Mouse (Mus musculus): ENCODE measurements around the gene Tspan33. TPM values are rescaled to one million over a fixed set of nuclear protein-coding genes. Genes with fewer than 3 reads are reported as not detected.

The Tspan33 gene
- polyA plus RNA-seq, 1 experiment from 2014 or later, result 19.0 TPM

DNA sequence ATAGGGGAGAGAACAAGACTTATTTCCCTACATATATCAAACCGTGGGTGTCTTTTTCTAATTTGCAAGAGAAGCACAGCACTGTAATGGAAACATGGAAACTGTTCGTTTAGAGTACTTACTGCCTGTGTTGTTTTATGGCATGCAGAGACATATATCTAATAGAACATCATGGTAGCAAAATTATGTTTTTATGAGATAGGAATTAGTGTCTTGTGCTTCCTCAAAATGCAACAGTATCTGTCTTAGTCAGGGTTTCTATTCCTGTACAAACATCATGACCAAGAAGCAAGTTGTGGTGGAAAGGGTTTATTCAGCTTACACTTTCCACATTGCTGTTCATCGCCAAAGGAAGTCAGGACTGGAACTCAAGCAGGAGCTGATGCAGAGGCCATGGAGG lies 8.1 kb downstream of the Tspan33 start:
- Histone ChIP-seq H3K4me1 (no peaks in the 10 kb centered on the region), H3K9me3 (replicated peaks) (no peaks in the 10 kb centered on the region), H3K27me3 (no peaks in the 10 kb centered on the region), H3K4me2 (no peak overlapping the region), H3K36me3 (no peaks in the 10 kb centered on the region), H3K27ac (no peak overlapping the region), H3K9ac (no peak overlapping the region), H3K4me3 (replicated peaks) (no peak overlapping the region)
- no peak for ATAC-seq (replicated peaks; ENCODE audit: low FRiP score)
- WGBS, result 85% methylated on average over 3 of the region's 3 CpGs

DNA sequence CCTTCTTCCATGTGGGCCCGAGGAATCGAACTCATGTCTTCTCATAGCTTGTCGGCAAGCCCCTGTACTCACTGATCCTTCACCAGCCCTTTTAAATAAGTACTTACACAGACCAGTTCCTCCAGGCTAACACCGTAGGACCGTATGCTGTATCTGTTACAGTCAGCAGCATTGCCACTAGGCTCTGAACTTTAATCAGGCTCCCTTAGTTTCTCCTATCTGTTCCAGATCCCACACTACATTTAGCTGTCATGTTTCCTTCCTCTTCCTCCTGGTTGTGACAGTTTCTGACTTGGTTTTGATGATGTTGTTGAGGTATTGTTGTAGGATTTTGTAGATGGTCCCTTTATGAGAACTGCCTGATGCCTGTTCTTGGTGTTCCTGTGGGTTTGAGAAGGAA lies 10.1 kb downstream of the Tspan33 start:
- Histone ChIP-seq H3K9me3 (replicated peaks) (no peaks in the 10 kb centered on the region), H3K27me3 (no peaks in the 10 kb centered on the region), H3K4me2 (no peak overlapping the region), H3K27ac (no peak overlapping the region), H3K4me1 (no peaks in the 10 kb centered on the region), H3K4me3 (replicated peaks) (no peak overlapping the region), H3K36me3 (no peaks in the 10 kb centered on the region), H3K9ac (no peak overlapping the region)
- no peak for ATAC-seq (replicated peaks; ENCODE audit: low FRiP score)
- WGBS, result 81% methylated on average over 5 of the region's 5 CpGs

DNA sequence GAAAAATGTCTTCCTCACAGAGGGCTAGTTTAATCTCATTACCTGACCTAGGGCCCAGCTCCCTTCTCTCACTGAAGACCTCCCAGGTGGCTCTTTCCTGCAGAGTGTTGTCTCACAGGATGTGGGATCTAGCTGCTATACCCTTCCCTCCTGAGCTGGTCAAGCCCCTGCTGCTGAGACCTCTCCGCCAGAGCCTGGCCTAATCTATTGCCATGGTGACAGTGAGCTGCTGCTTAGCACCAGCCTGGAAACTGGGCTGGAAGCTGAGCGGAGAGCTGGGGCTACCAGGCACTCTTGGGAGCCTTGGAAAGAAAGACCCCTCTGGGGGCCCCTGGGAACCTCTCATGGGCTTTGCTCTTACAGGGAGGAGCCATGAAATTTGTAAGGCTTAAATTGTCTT lies 13.9 kb downstream of the Tspan33 start:
- Histone ChIP-seq H3K36me3 (no peaks in the 10 kb centered on the region), H3K4me2 (no peak overlapping the region), H3K27ac (no peak overlapping the region), H3K27me3 (no peaks in the 10 kb centered on the region), H3K4me3 (replicated peaks) (no peak overlapping the region), H3K9me3 (replicated peaks) (no peaks in the 10 kb centered on the region), H3K9ac (no peak overlapping the region), H3K4me1 (no peaks in the 10 kb centered on the region)
- 31% methylated on average over 2 of the region's 2 CpGs for WGBS
- no peak for ATAC-seq (replicated peaks; ENCODE audit: low FRiP score)

DNA sequence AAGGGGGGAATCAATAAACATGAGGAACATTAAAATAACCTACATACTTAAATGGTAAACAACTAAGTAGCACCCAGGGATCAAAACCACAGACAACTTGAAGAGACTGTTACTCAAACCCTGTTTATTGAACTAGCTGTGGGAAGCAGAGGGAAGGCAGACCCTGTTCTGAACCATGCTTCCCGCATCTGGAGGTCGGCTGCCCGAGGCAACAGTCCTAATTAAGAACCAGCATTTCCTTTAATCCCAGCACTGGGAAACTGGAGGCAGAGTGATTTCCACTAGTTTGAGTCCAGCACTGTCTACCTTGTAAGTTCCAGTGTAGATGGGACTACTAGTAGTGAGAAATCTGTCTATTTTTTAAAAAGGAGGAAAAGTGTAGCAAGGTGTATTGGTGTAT lies 17.3 kb downstream of the Tspan33 start:
- WGBS, result 44% methylated on average over 3 of the region's 3 CpGs
- H3K4me3 ChIP-seq (replicated peaks), result no peak overlapping the region
- no peak overlapping the region for H3K9ac ChIP-seq
- H3K4me2 ChIP-seq, result no peak overlapping the region
- H3K36me3 ChIP-seq, result no peaks in the 10 kb centered on the region
- no peaks in the 10 kb centered on the region for H3K27me3 ChIP-seq
- no peak overlapping the region for H3K27ac ChIP-seq
- no peaks in the 10 kb centered on the region for H3K4me1 ChIP-seq
- no peak for ATAC-seq (replicated peaks; ENCODE audit: low FRiP score)
- no peaks in the 10 kb centered on the region for H3K9me3 ChIP-seq (replicated peaks)

DNA sequence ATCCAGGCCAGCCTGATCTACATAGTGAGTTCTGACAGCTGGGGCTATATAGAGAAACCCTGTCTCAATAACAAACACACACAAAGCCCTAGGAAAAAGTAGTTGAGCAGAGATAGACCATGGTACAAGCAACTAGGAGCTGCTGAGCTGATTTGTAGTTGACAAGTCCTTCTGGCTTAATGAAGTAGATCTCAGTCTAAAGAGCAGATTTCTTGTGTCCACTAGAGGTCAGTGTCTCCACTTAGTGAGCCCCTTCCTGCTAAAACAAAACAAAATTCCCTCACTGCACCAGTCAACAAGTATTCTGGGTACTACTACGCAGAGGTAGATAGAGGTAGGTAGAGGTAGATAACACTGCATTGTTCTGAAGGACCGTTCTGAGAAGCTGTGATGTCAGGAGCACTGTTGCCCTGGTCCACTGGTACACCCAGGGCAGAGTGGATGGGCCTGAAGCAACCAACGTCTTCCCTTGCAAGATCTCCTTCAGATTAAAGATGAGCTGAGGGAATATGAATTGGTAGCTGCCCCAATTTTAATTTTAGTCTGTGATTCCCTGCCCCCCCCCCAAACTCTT lies 18.1 kb downstream of the Tspan33 start:
- Histone ChIP-seq H3K36me3 (no peaks in the 10 kb centered on the region), H3K4me1 (no peaks in the 10 kb centered on the region), H3K27ac (no peak overlapping the region), H3K27me3 (peaks cover 1% of the 10 kb centered on the region; the same call in 1 of the 2 replicates), H3K9ac (no peak overlapping the region), H3K9me3 (replicated peaks) (no peaks in the 10 kb centered on the region), H3K4me2 (no peak overlapping the region), H3K4me3 (replicated peaks) (no peak overlapping the region)
- 41% methylated on average over 3 of the region's 3 CpGs for WGBS
- no peak for ATAC-seq (replicated peaks; ENCODE audit: low FRiP score)

DNA sequence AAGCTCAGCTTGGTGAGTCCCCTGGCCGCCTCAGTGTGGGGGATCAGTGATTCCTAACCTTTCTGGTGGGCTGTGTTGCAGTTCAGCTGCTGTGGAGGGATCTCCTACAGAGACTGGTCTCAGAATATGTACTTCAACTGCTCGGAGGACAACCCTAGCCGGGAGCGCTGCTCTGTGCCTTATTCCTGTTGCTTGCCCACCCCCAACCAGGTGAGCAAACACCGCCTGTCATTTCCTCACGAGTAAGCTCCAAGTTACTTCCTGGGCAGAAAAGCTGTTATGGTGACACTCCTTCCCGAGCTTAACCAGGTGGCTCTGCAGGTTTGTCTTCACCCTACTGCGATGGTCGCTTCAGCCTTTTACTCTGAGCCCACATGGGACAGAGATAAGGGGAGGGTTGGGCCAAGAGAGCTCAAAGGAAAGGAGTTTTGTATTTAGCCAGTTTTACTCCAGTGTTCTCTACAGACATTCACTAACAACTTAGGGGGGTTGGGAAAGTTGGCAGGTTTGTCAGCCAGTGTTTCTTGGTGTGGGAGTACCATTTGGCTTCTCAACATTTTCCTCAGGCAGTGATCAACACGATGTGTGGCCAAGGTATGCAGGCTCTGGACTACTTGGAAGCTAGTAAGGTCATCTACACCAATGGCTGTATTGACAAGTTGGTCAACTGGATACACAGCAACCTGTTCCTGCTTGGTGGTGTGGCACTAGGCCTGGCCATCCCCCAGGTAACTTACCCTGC lies 22.8 kb downstream of the Tspan33 start:
- H3K27me3 ChIP-seq, result peaks cover 6% of the 10 kb centered on the region; the same call in 1 of the 2 replicates
- no peak overlapping the region for H3K4me3 ChIP-seq (replicated peaks)
- no peak for ATAC-seq (replicated peaks; ENCODE audit: low FRiP score)
- H3K36me3 ChIP-seq, result no peaks in the 10 kb centered on the region
- H3K4me2 ChIP-seq, result no peak overlapping the region
- 72% methylated on average over 10 of the region's 10 CpGs for WGBS
- no peak overlapping the region for H3K27ac ChIP-seq
- no peak overlapping the region for H3K9ac ChIP-seq
- peaks cover 23% of the 10 kb centered on the region for H3K4me1 ChIP-seq
- no peaks in the 10 kb centered on the region for H3K9me3 ChIP-seq (replicated peaks)

DNA sequence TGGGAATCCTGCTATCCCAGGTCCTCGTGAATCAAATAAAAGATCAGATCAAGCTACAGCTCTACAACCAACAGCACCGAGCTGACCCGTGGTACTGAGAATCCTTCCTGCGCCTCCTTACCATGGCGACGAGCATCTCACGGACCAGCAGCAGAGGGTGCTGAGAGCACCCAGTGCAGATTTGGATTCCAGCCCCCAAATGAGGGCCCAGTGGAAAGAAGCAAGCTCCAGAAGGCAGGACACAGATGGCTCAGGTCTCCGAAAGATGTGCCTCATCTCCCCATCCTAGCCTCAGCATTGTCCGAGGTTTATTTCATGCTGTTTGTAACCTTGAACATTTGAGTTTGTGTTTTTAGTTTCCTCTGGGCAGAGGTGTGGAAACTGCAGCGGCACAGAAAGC lies 23.5 kb downstream of the Tspan33 start:
- H3K4me3 ChIP-seq (replicated peaks), result no peak overlapping the region
- no peaks in the 10 kb centered on the region for H3K9me3 ChIP-seq (replicated peaks)
- no peaks in the 10 kb centered on the region for H3K36me3 ChIP-seq
- peaks cover 23% of the 10 kb centered on the region for H3K4me1 ChIP-seq
- peaks cover 6% of the 10 kb centered on the region; the same call in 1 of the 2 replicates for H3K27me3 ChIP-seq
- peak overlapping the region; percentile 60; the same call in 1 of the 2 replicates for H3K4me2 ChIP-seq
- 64% methylated on average over 10 of the region's 10 CpGs for WGBS
- no peak overlapping the region for H3K27ac ChIP-seq
- no peak overlapping the region for H3K9ac ChIP-seq
- no peak for ATAC-seq (replicated peaks; ENCODE audit: low FRiP score)

DNA sequence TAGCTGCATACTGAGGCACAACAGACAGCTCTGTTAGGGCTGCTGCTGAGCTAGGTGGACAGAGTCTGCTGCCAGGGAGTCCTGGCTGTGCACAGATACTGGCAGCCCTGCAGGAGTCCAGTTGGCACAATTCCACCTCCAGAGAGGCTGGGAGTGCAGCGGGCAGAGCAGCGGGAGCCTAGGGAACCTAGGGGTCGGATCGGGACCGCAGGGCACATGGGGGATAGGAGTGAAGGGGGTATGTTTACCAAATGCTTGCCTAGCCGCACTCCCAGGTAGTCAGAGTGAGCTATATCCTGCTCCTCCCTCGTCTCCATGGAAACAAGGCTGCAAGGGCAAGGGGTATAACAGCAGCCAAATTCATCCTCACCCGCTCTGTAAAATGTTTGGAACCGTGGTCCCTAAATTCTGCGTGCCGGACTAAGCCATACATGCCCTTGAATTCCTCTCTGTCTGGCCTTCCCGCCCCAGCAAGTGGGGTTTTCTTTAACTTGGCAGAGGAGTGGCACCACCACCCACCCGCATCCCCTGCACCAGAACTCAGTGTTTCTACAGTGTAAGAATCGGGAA lies 24.0 kb downstream of the Tspan33 start:
- Histone ChIP-seq H3K4me3 (replicated peaks) (no peak overlapping the region), H3K27ac (no peak overlapping the region), H3K4me2 (peak overlapping the region; percentile 60), H3K4me1 (peaks cover 23% of the 10 kb centered on the region), H3K9me3 (replicated peaks) (no peaks in the 10 kb centered on the region), H3K27me3 (peaks cover 6% of the 10 kb centered on the region; the same call in 1 of the 2 replicates), H3K36me3 (no peaks in the 10 kb centered on the region), H3K9ac (no peak overlapping the region)
- WGBS, result 16% methylated on average over 14 of the region's 14 CpGs
- peak; percentile 35 for ATAC-seq (replicated peaks; ENCODE audit: low FRiP score)

DNA sequence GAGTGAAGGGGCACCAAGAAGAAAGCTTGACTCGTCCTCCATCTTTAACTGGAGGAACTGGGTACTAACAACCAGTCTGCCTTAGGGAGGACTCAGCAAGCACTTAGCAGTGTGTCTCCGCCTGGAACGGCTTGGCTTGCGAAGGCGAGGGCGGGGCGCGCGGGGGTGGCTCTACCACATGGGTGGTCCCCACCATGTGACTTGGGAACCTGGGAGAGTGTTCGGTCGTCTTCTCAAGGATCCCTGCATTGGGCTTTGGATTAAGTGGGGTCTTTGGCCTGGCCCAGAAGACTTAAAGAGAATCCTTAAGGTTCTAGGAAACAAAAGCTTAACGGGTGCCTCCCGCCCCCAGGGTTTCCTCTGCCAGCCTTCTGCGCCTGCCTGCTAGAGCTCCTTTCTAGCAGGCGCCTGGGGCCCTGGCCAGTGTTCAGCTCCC lies 24.9 kb downstream of the Tspan33 start:
- Histone ChIP-seq H3K27ac (peak overlapping the region; percentile 56; the same call in 1 of the 2 replicates), H3K4me2 (peak overlapping the region; percentile 60), H3K4me1 (peaks cover 23% of the 10 kb centered on the region), H3K9me3 (replicated peaks) (no peaks in the 10 kb centered on the region), H3K36me3 (no peaks in the 10 kb centered on the region), H3K9ac (peak overlapping the region; percentile 9; the same call in 1 of the 2 replicates), H3K4me3 (replicated peaks) (peak overlapping the region; percentile 39), H3K27me3 (peaks cover 6% of the 10 kb centered on the region; the same call in 1 of the 2 replicates)
- WGBS, result 4% methylated on average over 15 of the region's 15 CpGs
- ATAC-seq (replicated peaks; ENCODE audit: low FRiP score), result peak; percentile 88

DNA sequence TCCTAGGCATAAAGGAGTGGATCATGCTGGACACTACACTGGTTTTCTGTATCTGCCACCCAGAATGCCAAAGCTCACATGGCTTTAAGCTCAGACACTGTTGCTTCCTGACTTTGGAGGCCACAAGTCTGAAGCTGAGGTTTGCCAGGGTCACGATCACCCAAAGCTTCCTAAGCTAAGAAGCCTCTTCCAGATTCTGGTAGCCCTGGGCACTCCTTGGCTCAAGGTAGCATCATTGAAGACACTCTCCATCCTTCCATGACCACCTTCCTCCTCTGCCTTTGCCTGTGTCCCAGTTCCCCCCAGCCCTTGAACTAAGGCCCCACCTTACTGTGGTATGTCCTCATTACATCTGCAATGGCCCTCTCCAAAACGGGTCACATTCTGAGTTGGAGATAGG lies 27.9 kb downstream of the Tspan33 start:
- Histone ChIP-seq H3K4me3 (replicated peaks) (no peak overlapping the region), H3K9ac (no peak overlapping the region), H3K27me3 (peaks cover 6% of the 10 kb centered on the region; the same call in 1 of the 2 replicates), H3K36me3 (no peaks in the 10 kb centered on the region), H3K4me1 (peaks cover 23% of the 10 kb centered on the region), H3K9me3 (replicated peaks) (no peaks in the 10 kb centered on the region), H3K4me2 (no peak overlapping the region), H3K27ac (no peak overlapping the region)
- no peak for ATAC-seq (replicated peaks; ENCODE audit: low FRiP score)
- 74% methylated on average over 2 of the region's 2 CpGs for WGBS

DNA sequence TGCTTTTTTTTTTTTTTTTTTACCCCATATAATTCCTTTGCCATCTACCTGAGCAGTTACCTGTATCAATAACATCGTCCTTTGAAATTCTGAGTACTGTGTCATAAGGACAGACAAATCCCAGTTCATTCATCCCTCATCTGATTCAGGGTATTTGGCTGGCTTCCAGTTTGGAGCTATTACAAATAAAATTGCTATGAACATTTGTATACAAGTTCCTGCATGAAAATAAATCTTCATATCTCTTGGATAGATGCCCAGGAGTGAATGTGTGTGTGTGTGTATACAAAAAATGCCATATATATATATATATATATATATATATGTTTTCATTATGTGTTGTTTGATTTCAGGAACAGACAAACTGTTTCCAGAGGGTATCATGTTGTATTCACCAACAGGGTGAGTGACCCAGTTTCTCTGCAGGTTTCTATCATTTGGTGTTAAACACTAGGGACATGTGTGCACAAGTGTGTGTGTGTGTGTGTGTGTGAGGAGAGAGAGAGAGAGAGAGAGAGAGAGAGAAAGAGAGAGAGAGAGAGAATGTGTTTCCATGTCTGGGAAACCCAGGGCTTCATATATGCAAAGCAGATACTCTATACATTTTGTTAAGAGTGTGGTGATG lies 32.7 kb downstream of the Tspan33 start:
- Histone ChIP-seq H3K4me3 (replicated peaks) (no peak overlapping the region), H3K4me1 (no peaks in the 10 kb centered on the region), H3K9ac (no peak overlapping the region), H3K9me3 (replicated peaks) (no peaks in the 10 kb centered on the region), H3K4me2 (no peak overlapping the region), H3K36me3 (no peaks in the 10 kb centered on the region), H3K27me3 (no peaks in the 10 kb centered on the region), H3K27ac (no peak overlapping the region)
- no peak for ATAC-seq (replicated peaks; ENCODE audit: low FRiP score)
- 58% methylated on average over 1 of the region's 1 CpGs for WGBS

DNA sequence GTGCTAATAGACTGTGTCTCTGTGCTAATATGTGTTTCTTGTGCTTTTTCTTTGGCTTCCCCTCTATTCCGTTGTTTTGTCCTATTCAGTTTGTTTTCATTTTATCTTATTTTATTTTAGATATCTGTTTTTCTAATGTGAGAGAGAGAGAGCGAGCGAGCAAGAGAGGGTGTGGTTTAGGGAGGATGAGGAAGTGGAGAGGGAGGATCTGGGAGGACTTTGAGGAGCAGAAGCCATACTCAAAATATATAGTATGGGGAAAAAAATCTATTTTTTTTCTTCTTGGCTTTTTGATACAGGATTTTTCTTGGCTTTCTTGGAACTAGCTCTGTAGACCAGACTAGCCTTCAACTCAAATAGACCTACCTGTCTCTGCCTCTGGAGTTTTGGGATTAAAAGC lies 34.0 kb downstream of the Tspan33 start:
- Histone ChIP-seq H3K27me3 (no peaks in the 10 kb centered on the region), H3K27ac (no peak overlapping the region), H3K9me3 (replicated peaks) (no peaks in the 10 kb centered on the region), H3K36me3 (no peaks in the 10 kb centered on the region), H3K4me2 (no peak overlapping the region), H3K9ac (no peak overlapping the region), H3K4me1 (no peaks in the 10 kb centered on the region), H3K4me3 (replicated peaks) (no peak overlapping the region)
- ATAC-seq (replicated peaks; ENCODE audit: low FRiP score), result no peak
- 72% methylated on average over 3 of the region's 3 CpGs for WGBS

Data from kidney, embryonic 15.5 days (tissue).